Mouse (Mus musculus): ENCODE measurements around the gene Msi2.

DNA sequence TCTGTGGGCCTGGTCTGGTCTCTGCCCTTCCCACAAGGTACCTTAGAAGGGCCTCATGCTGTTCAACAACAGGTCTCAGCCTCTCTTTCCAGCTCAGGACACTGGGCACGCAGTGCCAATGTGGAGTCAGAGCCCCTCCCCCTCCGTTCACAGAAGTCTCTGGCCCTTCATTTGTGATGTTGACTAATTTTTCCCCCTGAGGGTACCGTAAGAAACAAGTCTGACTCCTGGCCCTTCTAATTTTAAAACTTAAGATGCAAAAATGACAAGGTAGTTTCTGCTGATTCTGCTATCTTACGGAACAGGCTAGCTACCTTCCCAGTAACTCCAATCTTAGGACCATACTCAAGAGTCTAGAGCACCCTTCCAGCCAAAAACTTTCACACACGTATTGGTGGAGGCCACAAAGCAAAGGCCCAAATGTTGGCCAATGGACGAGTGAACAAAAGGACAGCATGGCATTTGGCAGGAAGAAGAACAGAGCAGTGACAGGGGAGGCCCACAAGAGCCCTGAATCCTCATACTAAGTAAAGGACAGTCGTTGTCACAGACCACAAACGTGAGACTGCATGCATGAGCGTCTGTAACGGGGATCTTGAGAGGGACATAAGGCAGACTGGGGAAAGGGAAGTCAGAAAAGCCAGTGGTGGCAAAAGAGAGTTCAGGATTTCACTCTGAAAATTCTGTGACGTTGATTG lies 120.0 kb downstream of the Msi2 start:
- TF ChIP-seq CTCF (IDR thresholded peaks at IDR 0.05; ENCODE audit: low read depth) (no peak), EP300 (IDR thresholded peaks at IDR 0.05; ENCODE audit: low read depth) (no peak)
